Mouse (Mus musculus) left cerebral cortex, adult 8-10 months (tissue): ENCODE data around the gene Lcn6. TPM values are rescaled to one million over a fixed set of nuclear protein-coding genes. Genes with fewer than 3 reads are reported as not detected.
"Not testable (repeated sequence)": the region's sequence is repeated elsewhere in the genome, so short reads cannot be mapped to it uniquely, and the experiment has no call there.

Experiments
- DNase-seq, 2 experiments: peaks; one replicate each; pipeline ENCODE4 v3.0.0; 2022; ENCODE audit warnings: low spot score in 2 of 2
- total RNA-seq, 4 experiments: library from RNA; stranded (reverse); gene quantifications; 2 replicates each; pipeline ENCODE4 v1.2.4; 2022

Gene Lcn6
- total RNA-seq, 4 experiments from 2014 or later, result not detected

DNA sequence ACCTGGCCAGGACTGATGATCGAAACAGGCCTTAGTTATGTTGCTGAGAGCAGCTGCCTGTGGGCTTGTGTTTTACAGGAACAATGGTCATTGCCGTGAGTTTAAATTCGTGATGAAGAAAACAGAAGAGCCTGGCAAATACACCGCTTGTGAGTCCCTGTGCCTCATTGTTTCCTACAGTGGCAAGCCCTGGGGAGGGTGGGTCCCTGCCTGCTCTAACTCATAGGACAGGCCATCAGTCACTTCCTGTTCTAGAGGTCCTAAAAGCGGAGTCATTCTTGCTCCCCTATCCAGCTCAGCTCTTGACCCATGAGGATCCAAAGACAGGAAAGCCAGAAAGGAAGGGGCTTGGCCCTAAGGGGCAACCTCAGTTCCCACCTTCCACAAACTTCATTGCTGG is 24.4 kb downstream of the Lcn6 start:
- no peak for DNase-seq

DNA sequence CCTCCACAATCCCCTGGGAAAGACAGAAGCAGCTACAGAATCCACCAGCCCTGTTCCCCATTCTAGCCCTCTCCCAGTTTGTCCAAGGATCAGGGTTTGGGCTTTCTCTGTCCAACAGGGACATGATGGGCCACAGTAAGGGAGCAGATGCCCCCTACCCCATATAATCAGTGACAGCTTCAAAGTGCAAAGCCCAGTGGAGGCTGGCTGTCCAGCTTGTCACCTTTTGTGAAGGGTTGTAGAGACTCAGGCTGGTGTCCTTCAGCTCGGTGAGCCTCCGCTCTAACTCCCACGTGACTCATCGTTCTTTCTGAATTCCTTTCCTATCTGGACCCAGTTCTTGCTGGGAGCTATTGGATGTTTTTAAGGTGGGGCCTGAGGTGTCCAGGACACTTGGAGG is 27.1 kb downstream of the Lcn6 start:
- no peak for DNase-seq

DNA sequence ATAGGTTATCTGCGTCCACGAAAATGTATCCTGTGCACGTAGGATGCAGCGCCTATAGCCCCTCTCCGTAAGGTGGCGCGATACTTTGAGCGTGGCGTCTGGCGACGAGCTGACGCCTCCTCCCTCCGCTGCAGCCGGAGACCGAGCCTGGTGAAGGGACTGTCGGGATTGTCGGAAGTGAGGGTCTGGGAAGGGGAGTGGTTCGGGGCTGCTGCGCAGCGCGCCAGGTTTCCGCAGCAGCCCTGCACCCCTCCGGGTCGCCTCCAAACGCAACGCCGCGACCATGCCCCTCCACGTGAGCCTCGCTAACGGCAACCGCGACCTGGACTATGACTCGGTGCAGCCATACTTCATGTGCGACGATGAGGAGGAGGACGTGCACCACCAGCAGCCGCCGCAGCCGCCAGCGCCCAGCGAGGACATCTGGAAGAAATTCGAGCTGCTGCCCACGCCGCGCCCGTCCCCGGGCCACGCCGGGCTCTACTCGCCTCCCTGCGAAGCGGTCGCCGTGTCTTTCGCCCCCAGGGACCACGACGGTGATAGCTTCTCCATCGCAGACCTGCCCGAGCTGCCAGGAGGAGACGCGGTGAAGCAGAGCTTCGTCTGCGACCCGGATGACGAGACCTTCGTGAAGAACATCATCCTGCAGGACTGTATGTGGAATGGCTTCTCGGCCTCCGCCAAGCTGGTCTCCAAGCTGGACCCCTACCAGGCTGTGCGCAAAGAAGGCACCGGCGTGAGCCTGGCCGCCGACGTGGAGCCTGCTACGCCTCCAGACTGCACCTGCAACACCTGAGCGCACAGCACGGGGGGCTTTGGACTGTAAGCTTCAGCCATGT is 30.3 kb downstream of the Lcn6 start, which contains the start of gene Bmyc:
TSS of gene Bmyc (plus strand) at position 97 of the 839 bp plus-strand sequence.
- peak; percentile 71 to 86 for DNase-seq

DNA sequence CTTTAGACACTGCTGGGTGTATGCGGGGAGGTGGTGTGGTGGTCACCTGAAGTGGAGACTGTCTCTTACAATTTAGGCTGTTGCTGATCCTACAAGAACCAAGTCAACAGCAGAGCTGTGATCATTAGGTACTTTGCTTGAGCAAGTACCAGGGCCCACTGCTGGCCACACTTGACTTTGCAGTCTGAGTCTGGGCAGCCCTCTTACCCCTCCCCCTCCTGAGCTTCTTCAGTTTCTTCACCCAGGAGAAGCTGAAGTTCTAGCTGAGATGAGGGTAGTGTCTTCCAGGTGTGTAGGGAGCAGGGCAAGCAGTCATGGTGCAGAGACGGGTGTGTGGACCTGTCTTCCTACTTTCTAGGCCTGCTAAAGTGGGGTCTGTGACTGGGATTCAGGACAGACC is 31.5 kb downstream of the Lcn6 start:
- DNase-seq, result peak in 1 of 2 experiments; percentile 45

GRCm38 (mm10) chr2:25709056-25709455 is 32.5 kb downstream of the Lcn6 start:
- not testable (repeated sequence) for DNase-seq

GRCm38 (mm10) chr2:25709791-25710190 is 33.2 kb downstream of the Lcn6 start:
- DNase-seq, result not testable (repeated sequence)

DNA sequence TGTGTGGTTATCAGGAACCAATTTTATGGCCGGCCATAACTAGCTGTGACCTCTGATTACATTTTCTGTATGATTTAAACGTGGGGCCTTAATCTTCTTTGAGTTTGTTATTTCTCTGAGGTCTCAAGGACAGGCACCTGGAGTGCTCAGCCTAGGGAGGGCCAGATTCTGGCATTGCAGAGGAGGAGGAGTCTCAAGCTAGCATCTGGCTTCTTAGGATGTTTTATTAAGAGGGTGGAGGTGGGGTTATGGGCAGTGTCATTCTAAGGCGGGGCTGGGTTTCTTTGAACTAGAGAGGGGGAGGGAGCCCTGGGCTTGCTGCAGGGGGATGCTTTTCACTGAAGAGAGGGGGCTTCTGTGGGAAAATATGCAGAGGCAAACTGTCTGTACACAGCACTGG is 35.1 kb downstream of the Lcn6 start:
- DNase-seq, result not testable (repeated sequence)

DNA sequence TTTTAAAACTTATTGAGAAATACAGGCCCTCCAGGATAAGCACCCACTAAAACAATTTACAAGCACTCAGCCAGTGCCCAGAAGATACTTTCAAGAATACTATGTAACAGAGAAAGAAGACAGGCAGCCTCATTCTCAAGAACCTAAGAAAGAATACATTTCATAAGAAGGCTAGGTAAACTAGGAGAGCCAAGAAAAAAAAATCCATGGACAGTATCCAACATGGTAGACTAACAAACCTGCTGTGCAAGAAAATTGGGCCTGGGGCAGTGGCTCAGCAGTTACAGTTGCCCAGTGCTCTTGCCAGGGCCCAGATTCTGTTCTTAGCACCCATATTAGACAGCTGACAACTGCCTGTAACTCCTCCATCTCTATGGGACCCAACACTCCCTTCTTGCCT is 40.6 kb downstream of the Lcn6 start:
- no peak for DNase-seq

Other genes with a start within 250 kb of the Lcn6 start
- gene Abca2, start 248.1 kb upstream of the Lcn6 start, total RNA-seq, result 100 to 1,000 TPM; 176 to 185 (median 183) TPM
- 1 to 10 TPM in 2 of 4 experiments, not detected in 2; 1.2 to 1.6 TPM for gene Clic3, start 219.9 kb upstream of the Lcn6 start, total RNA-seq
- 10 to 100 TPM; 67.2 to 88.0 (median 78.1) TPM for gene Paxx, start 215.7 kb upstream of the Lcn6 start, total RNA-seq
- gene Ptgds, start 206.7 kb upstream of the Lcn6 start, total RNA-seq, result 1,000 to 10,000 TPM; 1,862 to 2,386 (median 2,226) TPM
- gene Lcn12, start 182.9 kb upstream of the Lcn6 start, total RNA-seq, result not detected
- gene Fbxw5, start 176.0 kb upstream of the Lcn6 start, total RNA-seq, result 100 to 1,000 TPM; 105 to 121 (median 113) TPM
- 1 to 10 TPM in 3 of 4 experiments, under 1 TPM in 1; 0.86 to 1.9 (median 1.6) TPM for gene C8g, start 175.1 kb upstream of the Lcn6 start, total RNA-seq
- 10 to 100 TPM; 10.3 to 11.9 (median 10.4) TPM for gene Traf2, start 129.8 kb upstream of the Lcn6 start, total RNA-seq
- 100 to 1,000 TPM; 123 to 209 (median 170) TPM for gene Edf1, start 118.9 kb upstream of the Lcn6 start, total RNA-seq
- gene Mamdc4, start 101.9 kb upstream of the Lcn6 start, total RNA-seq, result 1 to 10 TPM in 3 of 4 experiments, under 1 TPM in 1; 0.46 to 3.1 (median 1.7) TPM
- gene Phpt1, start 101.6 kb upstream of the Lcn6 start, total RNA-seq, result 10 to 100 TPM; 57.8 to 72.0 (median 64.7) TPM
- gene Ajm1, start 95.0 kb upstream of the Lcn6 start, total RNA-seq, result 10 to 100 TPM; 86.8 to 96.3 (median 92.7) TPM
- 100 to 1,000 TPM; 135 to 160 (median 145) TPM for gene Rabl6, start 68.3 kb upstream of the Lcn6 start, total RNA-seq
- not detected for gene Ccdc183, start 59.1 kb upstream of the Lcn6 start, total RNA-seq
- 10 to 100 TPM; 21.0 to 30.4 (median 22.8) TPM for gene Tmem141, start 54.8 kb upstream of the Lcn6 start, total RNA-seq
- 1 to 10 TPM in 2 of 4 experiments, under 1 TPM in 2; 0.46 to 1.2 (median 0.80) TPM for gene Fcna, start 48.8 kb upstream of the Lcn6 start, total RNA-seq
- gene Lcn8, start 23.7 kb upstream of the Lcn6 start, total RNA-seq, result not detected
- not detected for gene Lcn5, start 18.8 kb upstream of the Lcn6 start, total RNA-seq
- not detected for gene Lcn10, start 5.9 kb downstream of the Lcn6 start, total RNA-seq
- gene Obp2a, start 23.3 kb downstream of the Lcn6 start, total RNA-seq, result not detected
- gene Bmyc, start 30.0 kb downstream of the Lcn6 start, total RNA-seq, result 100 to 1,000 TPM in 2 of 4 experiments, 10 to 100 TPM in 2; 86.5 to 102 (median 95.1) TPM
- gene Obp2b, start 60.2 kb downstream of the Lcn6 start, total RNA-seq, result under 1 TPM in 2 of 4 experiments, not detected in 2; 0.72 to 0.74 TPM
- gene Lcn3, start 88.8 kb downstream of the Lcn6 start, total RNA-seq, result not detected
- gene Lcn11, start 100.2 kb downstream of the Lcn6 start, total RNA-seq, result not detected
- gene Gm13539, start 105.5 kb downstream of the Lcn6 start, total RNA-seq, result not detected
- not detected for gene Glt6d1, start 139.1 kb downstream of the Lcn6 start, total RNA-seq
- not detected for gene Lcn9, start 146.4 kb downstream of the Lcn6 start, total RNA-seq
- not detected for gene Sohlh1, start 170.5 kb downstream of the Lcn6 start, total RNA-seq
- 100 to 1,000 TPM; 132 to 138 (median 136) TPM for gene Kcnt1, start 186.9 kb downstream of the Lcn6 start, total RNA-seq